Mouse (Mus musculus): ENCODE results near the gene Rtn1. TPM values are rescaled to one million over a fixed set of nuclear protein-coding genes. Genes with fewer than 3 reads are reported as not detected.
"Not testable (repeated sequence)": the region's sequence is repeated elsewhere in the genome, so short reads cannot be mapped to it uniquely, and the experiment has no call there.

Gene Rtn1
- polyA plus RNA-seq, 1 experiment from 2014 or later: 390 TPM

- Histone ChIP-seq H3K27ac (peak overlapping the region; percentile 74), H3K9me3 (no peaks in the 10 kb centered on the region), H3K4me3 (peak overlapping the region; percentile 24), H3K36me3 (peaks cover 14% of the 10 kb centered on the region), H3K27me3 (ENCODE audit: insufficient read depth, poor library complexity, severe bottlenecking) (no peaks in the 10 kb centered on the region), H3K4me1 (replicated peaks) (peaks cover 43% of the 10 kb centered on the region)
- 72% methylated on average over 37 of the region's 37 CpGs for WGBS
- peak; percentile 39 for DNase-seq (ENCODE audit: low spot score)
Measured at GRCm38 (mm10) chr12:72303624-72304346, 105.1 kb downstream of the Rtn1 start.

GRCm38 (mm10) chr12:72301431-72301830 is 107.4 kb downstream of the Rtn1 start:
- Histone ChIP-seq H3K27ac (peak overlapping the region; percentile 70), H3K9me3 (no peaks in the 10 kb centered on the region), H3K4me1 (replicated peaks) (peaks cover 51% of the 10 kb centered on the region), H3K27me3 (ENCODE audit: insufficient read depth, poor library complexity, severe bottlenecking) (no peaks in the 10 kb centered on the region), H3K36me3 (peaks cover 12% of the 10 kb centered on the region), H3K4me3 (peak overlapping the region; percentile 9; the same call in 1 of the 2 replicates)
- 33% methylated on average over 8 of the region's 8 CpGs for WGBS
- peak; percentile 57 for DNase-seq (ENCODE audit: low spot score)

GRCm38 (mm10) chr12:72300971-72301370 is 107.9 kb downstream of the Rtn1 start:
- WGBS: 80% methylated on average over 8 of the region's 8 CpGs
- no peak for DNase-seq (ENCODE audit: low spot score)
- peaks cover 51% of the 10 kb centered on the region for H3K4me1 ChIP-seq (replicated peaks)
- no peaks in the 10 kb centered on the region for H3K9me3 ChIP-seq
- H3K27me3 ChIP-seq (ENCODE audit: insufficient read depth, poor library complexity, severe bottlenecking): no peaks in the 10 kb centered on the region
- H3K36me3 ChIP-seq: peaks cover 12% of the 10 kb centered on the region
- peak overlapping the region; percentile 70 for H3K27ac ChIP-seq
- peak overlapping the region; percentile 9; the same call in 1 of the 2 replicates for H3K4me3 ChIP-seq

- no peaks in the 10 kb centered on the region; the same call in 1 of the 2 replicates for H3K9me3 ChIP-seq
- no peak overlapping the region for H3K4me3 ChIP-seq
- WGBS: 69% methylated on average over 7 of the region's 7 CpGs
- peaks cover 24% of the 10 kb centered on the region for H3K4me1 ChIP-seq (replicated peaks)
- no peak overlapping the region for H3K27ac ChIP-seq
- peaks cover 7% of the 10 kb centered on the region for H3K36me3 ChIP-seq
- no peaks in the 10 kb centered on the region for H3K27me3 ChIP-seq (ENCODE audit: insufficient read depth, poor library complexity, severe bottlenecking)
- no peak for DNase-seq (ENCODE audit: low spot score)
Measured at GRCm38 (mm10) chr12:72298222-72298621, 110.6 kb downstream of the Rtn1 start.

GRCm38 (mm10) chr12:72296552-72296951 is 112.3 kb downstream of the Rtn1 start:
- Histone ChIP-seq H3K27me3 (ENCODE audit: insufficient read depth, poor library complexity, severe bottlenecking) (no peaks in the 10 kb centered on the region), H3K36me3 (peaks cover 5% of the 10 kb centered on the region; the same call in 1 of the 2 replicates), H3K4me1 (replicated peaks) (peaks cover 18% of the 10 kb centered on the region), H3K9me3 (peaks cover 8% of the 10 kb centered on the region; the same call in 1 of the 2 replicates), H3K4me3 (no peak overlapping the region), H3K27ac (no peak overlapping the region)
- no peak for DNase-seq (ENCODE audit: low spot score)
- 91% methylated on average over 5 of the region's 5 CpGs for WGBS

- not testable (repeated sequence) for H3K4me1 ChIP-seq (replicated peaks); H3K36me3 ChIP-seq; H3K27me3 ChIP-seq (ENCODE audit: insufficient read depth, poor library complexity, severe bottlenecking); DNase-seq (ENCODE audit: low spot score); H3K4me3 ChIP-seq; H3K9me3 ChIP-seq; H3K27ac ChIP-seq
- WGBS: 92% methylated on average over 3 of the region's 3 CpGs
Measured at GRCm38 (mm10) chr12:72293185-72293584, 115.7 kb downstream of the Rtn1 start.

- WGBS: 72% methylated on average over 2 of the region's 2 CpGs
- H3K4me3 ChIP-seq: no peak overlapping the region
- H3K36me3 ChIP-seq: peaks cover 5% of the 10 kb centered on the region; the same call in 1 of the 2 replicates
- no peaks in the 10 kb centered on the region for H3K4me1 ChIP-seq (replicated peaks)
- no peaks in the 10 kb centered on the region for H3K27me3 ChIP-seq (ENCODE audit: insufficient read depth, poor library complexity, severe bottlenecking)
- no peak overlapping the region for H3K27ac ChIP-seq
- DNase-seq (ENCODE audit: low spot score): no peak
- peaks cover 9% of the 10 kb centered on the region; the same call in 1 of the 2 replicates for H3K9me3 ChIP-seq
Measured at GRCm38 (mm10) chr12:72292566-72292965, 116.3 kb downstream of the Rtn1 start.

GRCm38 (mm10) chr12:72291266-72291665 is 117.6 kb downstream of the Rtn1 start:
- no peak for DNase-seq (ENCODE audit: low spot score)
- peaks cover 5% of the 10 kb centered on the region; the same call in 1 of the 2 replicates for H3K36me3 ChIP-seq
- H3K4me3 ChIP-seq: no peak overlapping the region
- H3K27ac ChIP-seq: no peak overlapping the region
- H3K9me3 ChIP-seq: peaks cover 9% of the 10 kb centered on the region; the same call in 1 of the 2 replicates
- no peaks in the 10 kb centered on the region for H3K27me3 ChIP-seq (ENCODE audit: insufficient read depth, poor library complexity, severe bottlenecking)
- no peaks in the 10 kb centered on the region for H3K4me1 ChIP-seq (replicated peaks)
- WGBS: 90% methylated on average over 4 of the region's 4 CpGs

- Histone ChIP-seq H3K4me3 (no peak overlapping the region), H3K27me3 (ENCODE audit: insufficient read depth, poor library complexity, severe bottlenecking) (no peaks in the 10 kb centered on the region), H3K4me1 (replicated peaks) (0 out of 2 replicates have a peak, but pooled peaks cover 6% of the 10 kb centered on the region), H3K27ac (no peak overlapping the region), H3K9me3 (peaks cover 9% of the 10 kb centered on the region; the same call in 1 of the 2 replicates), H3K36me3 (no peaks in the 10 kb centered on the region)
- DNase-seq (ENCODE audit: low spot score): no peak
- WGBS: 69% methylated on average over 3 of the region's 3 CpGs
Measured at GRCm38 (mm10) chr12:72288215-72288614, 120.6 kb downstream of the Rtn1 start.

GRCm38 (mm10) chr12:72287332-72288004 is 121.4 kb downstream of the Rtn1 start:
- no peak for DNase-seq (ENCODE audit: low spot score)
- Histone ChIP-seq H3K9me3 (peaks cover 9% of the 10 kb centered on the region; the same call in 1 of the 2 replicates), H3K4me3 (no peak overlapping the region), H3K27me3 (ENCODE audit: insufficient read depth, poor library complexity, severe bottlenecking) (no peaks in the 10 kb centered on the region), H3K36me3 (no peaks in the 10 kb centered on the region), H3K27ac (no peak overlapping the region), H3K4me1 (replicated peaks) (0 out of 2 replicates have a peak, but pooled peaks cover 6% of the 10 kb centered on the region)
- WGBS: 81% methylated on average over 4 of the region's 4 CpGs

- 83% methylated on average over 25 of the region's 25 CpGs for WGBS
- no peak for DNase-seq (ENCODE audit: low spot score)
- Histone ChIP-seq H3K4me3 (no peak overlapping the region), H3K27ac (no peak overlapping the region), H3K36me3 (no peaks in the 10 kb centered on the region), H3K9me3 (no peaks in the 10 kb centered on the region), H3K27me3 (ENCODE audit: insufficient read depth, poor library complexity, severe bottlenecking) (no peaks in the 10 kb centered on the region), H3K4me1 (replicated peaks) (0 out of 2 replicates have a peak, but pooled peaks cover 6% of the 10 kb centered on the region)
Measured at GRCm38 (mm10) chr12:72285366-72286345, 123.2 kb downstream of the Rtn1 start.

GRCm38 (mm10) chr12:72284576-72284975 is 124.3 kb downstream of the Rtn1 start:
- no peak for DNase-seq (ENCODE audit: low spot score)
- WGBS: 91% methylated on average over 7 of the region's 7 CpGs

More at GRCm38 (mm10) chr12:72284576-72284975, 124.3 kb downstream of the Rtn1 start:
- peaks cover 8% of the 10 kb centered on the region; the same call in 1 of the 2 replicates for H3K4me1 ChIP-seq (replicated peaks)
- H3K27me3 ChIP-seq (ENCODE audit: insufficient read depth, poor library complexity, severe bottlenecking): no peaks in the 10 kb centered on the region
- H3K9me3 ChIP-seq: no peaks in the 10 kb centered on the region
- H3K4me3 ChIP-seq: no peak overlapping the region
- no peaks in the 10 kb centered on the region for H3K36me3 ChIP-seq
- no peak overlapping the region for H3K27ac ChIP-seq
